Mouse (Mus musculus) liver, adult 2 months (tissue): ENCODE results near the gene Tubb4a. TPM values are rescaled to one million over a fixed set of nuclear protein-coding genes. Genes with fewer than 3 reads are reported as not detected.
"Not testable (repeated sequence)": the region's sequence is repeated elsewhere in the genome, so short reads cannot be mapped to it uniquely, and the experiment has no call there.

Source experiments
- DNase-seq: peaks from one replicate; pipeline ENCODE4 v3.0.0-alpha.2; 2011; ENCODE audit warnings: low read depth, low spot score; ENCODE audit errors: extremely low read depth
- H3K27ac ChIP-seq: fragments of 200-500 bp; replicated peaks from 2 replicates; pipeline ENCODE4 v1.5.1; 2012; ENCODE audit warnings: low read depth, mild to moderate bottlenecking, control low read depth, inconsistent platforms, low read length; ENCODE audit not compliant: insufficient read depth
- H3K27me3 ChIP-seq: fragments of 200-500 bp; 2 replicates; pipeline ENCODE4 v1.6.1; 2012; ENCODE audit warnings: mild to moderate bottlenecking, moderate library complexity, low read length, inconsistent platforms; ENCODE audit not compliant: control insufficient read depth, insufficient read depth
- H3K36me3 ChIP-seq: fragments of 200-500 bp; 2 replicates; pipeline ENCODE4 v1.6.1; 2012; ENCODE audit warnings: low read length, inconsistent platforms; ENCODE audit not compliant: control insufficient read depth, insufficient read depth
- H3K4me1 ChIP-seq: fragments of 200-500 bp; 2 replicates; pipeline ENCODE4 v1.6.1; 2011; ENCODE audit warnings: low read length; ENCODE audit not compliant: control insufficient read depth, insufficient read depth
- H3K4me3 ChIP-seq: fragments of 200-500 bp; 2 replicates; pipeline ENCODE4 v1.5.1; 2011; ENCODE audit warnings: low read depth, mild to moderate bottlenecking, control low read depth, low read length, moderate library complexity; ENCODE audit not compliant: insufficient read depth
- H3K79me2 ChIP-seq: fragments of 200-500 bp; 2 replicates; pipeline ENCODE4 v1.6.1; 2012; ENCODE audit warnings: inconsistent platforms, mild to moderate bottlenecking, low read length, moderate library complexity; ENCODE audit not compliant: control insufficient read depth, insufficient read depth
- H3K9ac ChIP-seq: fragments of 200-500 bp; 2 replicates; pipeline ENCODE4 v1.6.1; 2012; ENCODE audit warnings: low read depth, mild to moderate bottlenecking, control low read depth, inconsistent platforms, low read length
- CTCF ChIP-seq: fragments of 200-500 bp; IDR thresholded peaks from 2 replicates; pipeline ENCODE4 v1.5.1; 2011; ENCODE audit warnings: low read depth, low read length, control low read depth
- POLR2A ChIP-seq: fragments of 200-500 bp; IDR thresholded peaks from 2 replicates; pipeline ENCODE4 v1.6.1; 2011; ENCODE audit warnings: low read length, control low read depth; ENCODE audit not compliant: insufficient read depth; ENCODE audit errors: extremely low read depth
- WGBS: fragments of 180-500 bp; shearing (Covaris S2); methylation state at CpG from one replicate; pipeline ENCODE4 v1.1.7; 2018; 5-methylcytosine and 5-hydroxymethylcytosine counted together
- polyA plus RNA-seq: library from polyadenylated mRNA; depleted of rRNA; stranded (reverse); fragments of >200 nt; gene quantifications from 2 replicates; pipeline ENCODE4 v1.2.3, GENCODE M21; 2012; rRNA removed
- total RNA-seq: library from RNA; depleted of rRNA; stranded (reverse); fragments of >200 nt; gene quantifications from 2 replicates; pipeline ENCODE4 v1.2.3, GENCODE M21; 2014; rRNA removed

Gene Tubb4a
- total RNA-seq: 0.18 and 0.27 TPM in 2 replicates
- 0.16 and 0.24 TPM in 2 replicates for polyA plus RNA-seq

- H3K36me3 ChIP-seq: no peaks in the 10 kb centered on the region
- peaks cover 4% of the 10 kb centered on the region; the same call in 1 of the 2 replicates for H3K27me3 ChIP-seq
- H3K4me3 ChIP-seq: peak within 1 kb of the TSS; percentile 18; the same call in 1 of the 2 replicates
- no peak for DNase-seq
- WGBS: 7% methylated on average over 31 of the region's 31 CpGs
- H3K79me2 ChIP-seq: no peaks in the 10 kb centered on the region
- H3K9ac ChIP-seq: no peak within 1 kb of the TSS
- H3K27ac ChIP-seq: no peak within 1 kb of the TSS
- no peaks in the 10 kb centered on the region for H3K4me1 ChIP-seq
- no peak for TF ChIP-seq CTCF
- no peak for TF ChIP-seq POLR2A
Observed at GRCm38 (mm10) chr17:57087049-57087832, at the start of gene Tubb4a. Tubb4a (minus strand) TSS chr17:57087782.

GRCm38 (mm10) chr17:57135635-57136034 is 48.1 kb upstream of the Tubb4a start:
- no peak overlapping the region for H3K9ac ChIP-seq
- no peaks in the 10 kb centered on the region for H3K36me3 ChIP-seq
- no peak overlapping the region for H3K27ac ChIP-seq
- no peak overlapping the region for H3K4me3 ChIP-seq
- no peak for TF ChIP-seq POLR2A
- TF ChIP-seq CTCF: no peak
- no peaks in the 10 kb centered on the region for H3K4me1 ChIP-seq
- WGBS: 80% methylated on average over 3 of the region's 3 CpGs
- DNase-seq: no peak
- no peaks in the 10 kb centered on the region for H3K27me3 ChIP-seq
- no peaks in the 10 kb centered on the region for H3K79me2 ChIP-seq

DNA sequence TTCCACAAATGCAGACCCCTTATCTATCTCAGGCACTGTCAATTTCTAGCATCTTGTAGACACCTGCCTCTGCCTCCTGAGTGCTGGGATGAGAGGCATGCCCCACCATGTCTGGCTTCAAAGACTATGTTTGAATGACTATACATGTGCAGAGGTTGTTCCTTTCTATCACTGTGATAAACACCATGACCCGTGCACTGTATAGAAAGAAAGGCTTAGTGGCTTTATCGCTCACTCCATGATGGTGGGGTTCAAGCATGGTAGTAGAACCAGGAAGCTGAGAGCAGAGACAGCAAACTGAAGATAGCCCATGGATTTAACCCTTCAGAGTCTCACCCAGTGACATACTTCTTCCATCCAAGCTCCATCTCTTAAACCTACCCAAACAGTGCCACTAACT is 47.1 kb upstream of the Tubb4a start:
- H3K4me1 ChIP-seq: no peaks in the 10 kb centered on the region
- H3K36me3 ChIP-seq: no peaks in the 10 kb centered on the region
- 80% methylated on average over 2 of the region's 2 CpGs for WGBS
- DNase-seq: no peak
- no peaks in the 10 kb centered on the region for H3K79me2 ChIP-seq
- H3K27ac ChIP-seq: no peak overlapping the region
- no peak for TF ChIP-seq CTCF
- no peak for TF ChIP-seq POLR2A
- no peaks in the 10 kb centered on the region for H3K27me3 ChIP-seq
- H3K9ac ChIP-seq: no peak overlapping the region
- no peak overlapping the region for H3K4me3 ChIP-seq

DNA sequence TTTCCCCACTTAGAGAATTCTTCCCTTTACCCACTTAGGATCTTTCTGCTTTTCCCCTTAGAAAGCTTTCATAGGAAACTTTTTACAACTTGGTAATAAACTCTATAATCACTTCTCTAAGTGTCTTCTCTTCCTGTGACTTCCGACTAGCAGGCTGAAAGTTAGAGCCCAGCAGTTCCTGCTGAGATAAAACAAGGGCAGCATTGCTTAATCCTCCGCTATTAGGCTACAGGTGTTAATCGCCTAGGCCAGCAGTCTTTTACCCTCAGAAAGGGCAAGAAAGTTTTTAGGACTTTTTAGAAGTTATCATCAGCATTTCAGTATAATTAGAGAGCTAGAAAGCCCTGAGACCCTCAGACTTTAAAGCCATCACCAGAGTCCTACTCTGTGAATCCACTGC is 46.4 kb upstream of the Tubb4a start:
- WGBS: 25% methylated on average over 3 of the region's 3 CpGs
- H3K27ac ChIP-seq, H3K4me1 ChIP-seq, H3K79me2 ChIP-seq, H3K9ac ChIP-seq, H3K27me3 ChIP-seq, H3K36me3 ChIP-seq, DNase-seq, H3K4me3 ChIP-seq: not testable (repeated sequence)

- TF ChIP-seq CTCF: no peak
- TF ChIP-seq POLR2A: no peak
- DNase-seq: no peak
- Histone ChIP-seq H3K27ac (no peak overlapping the region), H3K27me3 (no peaks in the 10 kb centered on the region), H3K9ac (no peak overlapping the region), H3K79me2 (no peaks in the 10 kb centered on the region), H3K36me3 (no peaks in the 10 kb centered on the region), H3K4me1 (no peaks in the 10 kb centered on the region), H3K4me3 (no peak overlapping the region)
- WGBS: 72% methylated on average over 1 of the region's 1 CpGs
Observed at GRCm38 (mm10) chr17:57131793-57132192, 44.2 kb upstream of the Tubb4a start.

GRCm38 (mm10) chr17:57125853-57126622 is 38.5 kb upstream of the Tubb4a start:
- WGBS: 46% methylated on average over 3 of the region's 3 CpGs

More at GRCm38 (mm10) chr17:57125853-57126622, 38.5 kb upstream of the Tubb4a start:
- no peaks in the 10 kb centered on the region for H3K36me3 ChIP-seq
- no peak for DNase-seq
- no peak overlapping the region for H3K27ac ChIP-seq
- no peaks in the 10 kb centered on the region for H3K27me3 ChIP-seq
- H3K79me2 ChIP-seq: no peaks in the 10 kb centered on the region
- TF ChIP-seq CTCF (no peak), POLR2A (no peak)
- H3K4me3 ChIP-seq: no peak overlapping the region
- no peak overlapping the region for H3K9ac ChIP-seq
- H3K4me1 ChIP-seq: no peaks in the 10 kb centered on the region
